Mouse (Mus musculus) left cerebral cortex, adult 9 months (tissue): ENCODE results near the gene Rbm24.

Experiments used
- DNase-seq, 2 experiments: peaks; one replicate each; pipeline ENCODE4 v3.0.0; 2022; ENCODE audit warnings: low spot score in 2 of 2

The Rbm24 gene

GRCm38 (mm10) chr13:46418141-46418601 lies at the start of gene Rbm24:
Gene Rbm24 (plus strand): TSS chr13:46418434.
- DNase-seq, result peak in 1 of 2 experiments; percentile 34

GRCm38 (mm10) chr13:46372884-46373283 lies 45.4 kb upstream of the Rbm24 start:
- DNase-seq, result no peak

- no peak for DNase-seq
These were observed 42.9 kb upstream of the Rbm24 start for GRCm38 (mm10) chr13:46375371-46375770.

GRCm38 (mm10) chr13:46387396-46387795 lies 30.8 kb upstream of the Rbm24 start:
- no peak for DNase-seq

- peak in 1 of 2 experiments; percentile 14 for DNase-seq
These were observed 26.6 kb upstream of the Rbm24 start for GRCm38 (mm10) chr13:46391654-46392053.

GRCm38 (mm10) chr13:46392893-46393292 lies 25.3 kb upstream of the Rbm24 start:
- no peak for DNase-seq

- DNase-seq, result no peak
These were observed 24.3 kb upstream of the Rbm24 start for GRCm38 (mm10) chr13:46393936-46394335.

- DNase-seq, result no peak
These were observed 21.0 kb upstream of the Rbm24 start for GRCm38 (mm10) chr13:46397235-46397634.

- DNase-seq, result no peak
These were observed 11.1 kb upstream of the Rbm24 start for GRCm38 (mm10) chr13:46407151-46407550.

- no peak for DNase-seq
These were observed 6.0 kb upstream of the Rbm24 start for GRCm38 (mm10) chr13:46412247-46412646.

GRCm38 (mm10) chr13:46413588-46413987 lies 4.6 kb upstream of the Rbm24 start:
- no peak for DNase-seq

- no peak for DNase-seq
These were observed 4.2 kb upstream of the Rbm24 start for GRCm38 (mm10) chr13:46414050-46414449.

- DNase-seq, result no peak
These were observed 2.2 kb upstream of the Rbm24 start for GRCm38 (mm10) chr13:46416021-46416420.

- no peak for DNase-seq
These were observed 640 bp upstream of the Rbm24 start for GRCm38 (mm10) chr13:46417594-46417993.

GRCm38 (mm10) chr13:46418731-46419545 lies 704 bp downstream of the Rbm24 start:
- DNase-seq, result peak in 1 of 2 experiments; percentile 26

GRCm38 (mm10) chr13:46419648-46420047 lies 1.4 kb downstream of the Rbm24 start:
- DNase-seq, result no peak

- no peak for DNase-seq
These were observed 1.9 kb downstream of the Rbm24 start for GRCm38 (mm10) chr13:46420095-46420494.

GRCm38 (mm10) chr13:46423805-46424204 lies 5.6 kb downstream of the Rbm24 start:
- DNase-seq, result no peak

- no peak for DNase-seq
These were observed 6.1 kb downstream of the Rbm24 start for GRCm38 (mm10) chr13:46424376-46424775.

GRCm38 (mm10) chr13:46426651-46427269 lies 8.5 kb downstream of the Rbm24 start:
- DNase-seq, result no peak

GRCm38 (mm10) chr13:46428964-46429363 lies 10.7 kb downstream of the Rbm24 start:
- DNase-seq, result no peak

GRCm38 (mm10) chr13:46429866-46430265 lies 11.6 kb downstream of the Rbm24 start:
- DNase-seq, result no peak
